Mouse (Mus musculus) ES-Bruce4 (cell line): ENCODE results near the gene Bmp2k.

Source experiments
- CTCF ChIP-seq: IDR thresholded peaks from one replicate; pipeline ENCODE4 v1.8.1; 2011; ENCODE audit warnings: low read depth, low read length
- EP300 ChIP-seq: IDR thresholded peaks from 2 replicates; pipeline ENCODE4 v1.6.1; 2011; ENCODE audit warnings: low read depth, low read length; ENCODE audit not compliant: insufficient read depth

- TF ChIP-seq EP300 (no peak), CTCF (no peak)
Observed at GRCm38 (mm10) chr5:96997802-96998565, 495 bp downstream of the Bmp2k start.
